ENCODE assay signal across 8 mouse cellular contexts in the genomic region with DNA sequence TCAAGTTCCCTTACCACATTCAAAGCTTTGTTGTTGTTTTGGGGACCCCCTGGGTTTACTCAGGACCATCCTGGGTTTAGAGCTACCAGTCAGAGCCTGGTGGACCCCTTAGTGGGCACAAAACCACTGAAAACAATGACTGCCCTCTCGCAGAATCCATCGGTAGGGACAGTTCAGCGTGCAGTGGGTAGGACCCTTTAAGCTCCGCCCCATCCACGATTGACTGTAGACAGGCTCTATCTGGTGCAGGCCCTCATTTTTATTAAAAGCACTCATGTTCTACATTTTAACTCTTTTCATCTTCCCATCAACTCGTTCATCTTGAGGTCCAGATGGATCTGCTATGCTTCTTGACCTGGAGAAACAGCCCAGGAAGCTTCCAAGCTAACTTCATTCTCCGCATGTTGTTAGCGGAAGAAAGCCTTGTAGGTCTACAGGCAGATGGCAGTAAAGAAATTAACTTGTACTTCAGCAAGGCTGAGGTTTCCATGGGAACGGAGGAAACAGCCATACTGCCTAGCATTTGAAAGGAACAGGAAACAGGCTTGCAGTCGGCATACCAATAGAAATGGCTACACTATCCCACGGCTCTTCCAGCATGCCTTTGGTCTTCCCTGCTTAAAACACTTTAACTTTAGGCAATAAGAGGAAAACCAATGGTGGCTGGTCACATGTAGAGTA. TPM values are rescaled to one million over a fixed set of nuclear protein-coding genes. Genes with fewer than 3 reads are reported as not detected.
DNase-seq lines count a peak whose midpoint lies in the region; ATAC-seq lines count a peak whose summit lies in the region.
"Had no signal": no experiment of that assay in that cellular context is flagged by ENCODE, and none has a peak within 500 bp of the region (broad histone marks: within the 10 kb centered on the region; RNA-seq: fewer than 3 reads in every experiment).

No protein-coding gene starts in this region.

- no peak overlapping the region for H3K4me3 ChIP-seq in forebrain, embryonic 13.5 days
- no peak overlapping the region for H3K4me3 ChIP-seq in kidney, embryonic 15.5 days (replicated peaks)
- no peak overlapping the region for H3K4me3 ChIP-seq in limb, embryonic 13.5 days
- H3K4me3 ChIP-seq: limb, embryonic 15.5 days had no signal

- H3K4me1 ChIP-seq in forebrain, embryonic 13.5 days = peaks cover 16% of the 10 kb centered on the region
- 0 out of 2 replicates have a peak, but pooled peaks cover 4% of the 10 kb centered on the region for H3K4me1 ChIP-seq in kidney, embryonic 15.5 days
- peaks cover 7% of the 10 kb centered on the region; the same call in 1 of the 2 replicates for H3K4me1 ChIP-seq in limb, embryonic 13.5 days
- H3K4me1 ChIP-seq: limb, embryonic 15.5 days had no signal

- H3K27me3 ChIP-seq in forebrain, embryonic 13.5 days = no peaks in the 10 kb centered on the region
- H3K27me3 ChIP-seq in kidney, embryonic 15.5 days = no peaks in the 10 kb centered on the region
- no peaks in the 10 kb centered on the region for H3K27me3 ChIP-seq in limb, embryonic 13.5 days
- H3K27me3 ChIP-seq: limb, embryonic 15.5 days had no signal

- DNase-seq in ovary, postnatal 36 days (ENCODE audit: low spot score) = peak; percentile 5
- DNase-seq in ovary, postnatal 14 days (ENCODE audit: low spot score) = no peak
- peak; percentile 50 for DNase-seq in yolk sac, embryonic 10.5 days (ENCODE audit: low spot score)
- no peak for DNase-seq in c-Kit-positive CD71-positive TER-119-positive erythroid progenitor cells, embryonic 14.5 days (ENCODE audit: low spot score)

- peak; percentile 96 for ATAC-seq in forebrain, embryonic 13.5 days
- ATAC-seq in kidney, embryonic 15.5 days (replicated peaks; ENCODE audit: low FRiP score) = peak; percentile 56; the same call in 1 of the 2 replicates
- ATAC-seq in limb, embryonic 13.5 days (ENCODE audit: low FRiP score, low read depth) = peak; percentile 77

- no peaks in the 10 kb centered on the region for H3K9me3 ChIP-seq in forebrain, embryonic 13.5 days (replicated peaks)
- no peaks in the 10 kb centered on the region for H3K9me3 ChIP-seq in kidney, embryonic 15.5 days (replicated peaks)
- H3K9me3 ChIP-seq in limb, embryonic 13.5 days = no peaks in the 10 kb centered on the region
- H3K9me3 ChIP-seq: limb, embryonic 15.5 days had no signal

- H3K9ac ChIP-seq in forebrain, embryonic 13.5 days = no peak overlapping the region
- no peak overlapping the region for H3K9ac ChIP-seq in kidney, embryonic 15.5 days
- no peak overlapping the region for H3K9ac ChIP-seq in limb, embryonic 13.5 days
- H3K9ac ChIP-seq: limb, embryonic 15.5 days had no signal

- 27% methylated on average over 11 of the region's 11 CpGs for WGBS in forebrain, embryonic 13.5 days
- 36% methylated on average over 11 of the region's 11 CpGs for WGBS in kidney, embryonic 15.5 days
- 43% methylated on average over 11 of the region's 11 CpGs for WGBS in limb, embryonic 13.5 days

- H3K27ac ChIP-seq in forebrain, embryonic 13.5 days = no peak overlapping the region
- no peak overlapping the region for H3K27ac ChIP-seq in kidney, embryonic 15.5 days
- H3K27ac ChIP-seq in limb, embryonic 13.5 days = no peak overlapping the region
- H3K27ac ChIP-seq: limb, embryonic 15.5 days had no signal

- H3K36me3 ChIP-seq in forebrain, embryonic 13.5 days (ENCODE audit: poor library complexity, severe bottlenecking) = no peaks in the 10 kb centered on the region
- no peaks in the 10 kb centered on the region for H3K36me3 ChIP-seq in kidney, embryonic 15.5 days
- no peaks in the 10 kb centered on the region for H3K36me3 ChIP-seq in limb, embryonic 13.5 days
- H3K36me3 ChIP-seq: limb, embryonic 15.5 days had no signal

- H3K4me2 ChIP-seq in forebrain, embryonic 13.5 days = peak overlapping the region; percentile 12
- no peak overlapping the region for H3K4me2 ChIP-seq in kidney, embryonic 15.5 days
- no peak overlapping the region for H3K4me2 ChIP-seq in limb, embryonic 13.5 days (replicated peaks)
- H3K4me2 ChIP-seq: limb, embryonic 15.5 days had no signal

RNA-seq across cellular contexts. Expression of gene Limch1, which starts 14.9 kb away (rescaled TPM):
- 48.4 and 48.7 TPM in 2 replicates for polyA plus RNA-seq in forebrain, embryonic 13.5 days (2015; fragmentation: Nextera tagmentation; extraction: Ambion mirVana)
- 35.1 and 39.1 TPM in 2 replicates for polyA plus RNA-seq in kidney, embryonic 15.5 days (2015; fragmentation: Nextera tagmentation; extraction: Ambion mirVana)
- polyA plus RNA-seq in limb, embryonic 13.5 days (2015; fragmentation: Nextera tagmentation; extraction: Ambion mirVana) = 75.5 and 82.0 TPM in 2 replicates

RNA-seq across cellular contexts. Expression of gene Uchl1, which starts 54.9 kb away (rescaled TPM):
- polyA plus RNA-seq in forebrain, embryonic 13.5 days (2015; fragmentation: Nextera tagmentation; extraction: Ambion mirVana) = 833 and 867 TPM in 2 replicates
- 67.5 and 94.5 TPM in 2 replicates for polyA plus RNA-seq in kidney, embryonic 15.5 days (2015; fragmentation: Nextera tagmentation; extraction: Ambion mirVana)
- polyA plus RNA-seq in limb, embryonic 13.5 days (2015; fragmentation: Nextera tagmentation; extraction: Ambion mirVana) = 95.3 and 95.8 TPM in 2 replicates

Comparison
In these comparisons a context has a peak if more than half of its experiments do, and no peak if none do; other contexts are left out.
1. DNase-seq: peak in ovary, postnatal 36 days (single experiment) and yolk sac, embryonic 10.5 days (single experiment); none in ovary, postnatal 14 days (single experiment) and c-Kit-positive CD71-positive TER-119-positive erythroid progenitor cells, embryonic 14.5 days (single experiment).
2. Peak in every context shown above with its lines, with median percentiles within 50 percentile points of each other: ATAC-seq.